Mouse (Mus musculus) activated CD4-positive, CD25-positive, alpha-beta regulatory T cell, adult 9 weeks (primary cell): ENCODE results near the gene Slc22a16. TPM values are rescaled to one million over a fixed set of nuclear protein-coding genes. Genes with fewer than 3 reads are reported as not detected.

Experiments
- polyA plus RNA-seq: library from polyadenylated mRNA; unstranded; fragments of 100-300 nt; shearing (Covaris generic); gene quantifications from one replicate; pipeline ENCODE4 v1.2.1, GENCODE M21; 2017

The Slc22a16 gene
- not detected for polyA plus RNA-seq

DNA sequence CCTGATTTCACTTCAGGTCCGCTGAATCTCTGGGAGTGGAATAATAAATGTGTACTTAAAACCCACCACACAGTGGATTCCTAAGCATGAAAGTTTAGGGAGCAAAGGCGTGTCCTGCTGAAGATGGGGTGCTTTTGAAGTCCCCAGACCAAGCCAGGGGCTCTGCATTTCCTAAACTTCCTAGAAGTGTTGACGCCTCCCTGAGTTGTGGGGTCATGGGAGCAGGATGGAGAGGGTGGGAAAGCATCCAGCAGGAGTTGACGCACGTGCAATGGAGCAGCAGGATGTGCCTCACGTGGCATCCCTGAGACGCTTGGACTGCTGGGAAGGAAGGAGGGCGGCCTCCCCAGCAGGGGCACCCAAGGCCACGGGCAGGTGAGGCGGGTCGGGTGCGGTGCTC lies at the start of gene Slc22a16:
Gene Slc22a16, plus strand, starts transcription at position 301 of the 400 bp plus-strand sequence.

DNA sequence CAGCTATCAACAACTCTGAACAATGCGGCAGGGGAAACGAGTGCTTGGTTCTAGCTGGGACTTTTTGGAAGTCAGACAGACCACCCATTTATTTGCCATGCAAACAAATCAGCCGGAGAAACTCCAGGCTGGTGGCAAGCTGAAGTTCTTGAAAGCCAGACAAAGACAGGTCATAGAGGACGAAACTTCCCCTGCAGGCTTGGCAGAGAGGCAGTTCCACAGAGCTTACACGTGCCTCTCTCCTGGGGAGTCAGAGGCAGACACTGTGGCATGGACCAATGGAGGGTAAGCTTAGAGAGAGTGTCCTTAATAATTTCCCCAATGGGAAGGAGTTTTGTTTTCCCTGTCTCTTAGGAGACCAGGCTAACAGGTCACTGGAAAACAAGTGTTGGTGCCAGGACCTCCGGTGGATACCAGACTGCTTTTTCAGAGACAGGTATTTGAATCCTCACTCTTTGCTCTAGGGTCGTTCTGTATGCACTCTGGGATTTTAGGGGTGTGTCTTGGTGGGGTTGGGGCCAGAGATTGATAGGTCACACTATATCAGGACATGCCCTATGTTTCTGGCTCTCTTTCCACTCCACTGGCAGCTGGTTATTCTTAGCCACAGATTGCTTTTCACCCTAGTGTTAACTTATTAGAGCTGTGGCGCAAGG lies 59.6 kb downstream of the Slc22a16 start, which contains the start of gene Ddo:
Gene Ddo, plus strand, starts transcription at position 356 of the 656 bp plus-strand sequence.

Other genes starting within 250 kb of the Slc22a16 start
- 25.7 TPM for gene Cdk19, start 230.8 kb upstream of the Slc22a16 start, polyA plus RNA-seq
- not detected for gene Ddo, start 59.7 kb downstream of the Slc22a16 start, polyA plus RNA-seq
- not detected for gene Mettl24, start 112.9 kb downstream of the Slc22a16 start, polyA plus RNA-seq